Mouse (Mus musculus): ENCODE measurements around the gene Bbs12. TPM values are rescaled to one million over a fixed set of nuclear protein-coding genes. Genes with fewer than 3 reads are reported as not detected.

Gene Bbs12
- polyA plus RNA-seq, 1 experiment from 2014 or later = 8.4 TPM

DNA sequence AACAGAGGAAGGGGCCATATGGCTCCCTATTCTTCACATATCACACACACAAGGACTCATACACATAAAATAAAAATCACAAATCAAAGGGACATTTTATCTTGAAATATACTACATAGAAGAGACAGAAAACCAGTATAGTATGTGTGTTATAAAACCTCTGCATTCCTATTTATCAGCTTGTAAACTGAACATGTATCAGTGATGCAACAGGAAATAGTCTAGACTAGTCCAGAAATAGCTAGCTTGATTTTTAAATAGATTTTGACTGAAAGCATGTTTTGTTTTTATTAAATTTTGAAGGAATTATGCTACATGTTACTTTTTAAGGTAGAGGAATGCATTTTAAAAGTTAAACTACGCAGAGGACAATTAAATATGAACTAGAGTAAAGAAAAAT lies 17.6 kb downstream of the Bbs12 start:
- Histone ChIP-seq H3K27ac (no peak overlapping the region), H3K4me3 (no peak overlapping the region), H3K36me3 (no peaks in the 10 kb centered on the region), H3K4me1 (no peaks in the 10 kb centered on the region), H3K9me3 (no peaks in the 10 kb centered on the region), H3K27me3 (no peaks in the 10 kb centered on the region), H3K4me2 (replicated peaks) (no peak overlapping the region), H3K9ac (no peak overlapping the region)
- ATAC-seq (ENCODE audit: insufficient number of reproducible peaks, insufficient read depth, low FRiP score, low TSS enrichment) = no peak
- WGBS = 88% methylated on average over 1 of the region's 1 CpGs

DNA sequence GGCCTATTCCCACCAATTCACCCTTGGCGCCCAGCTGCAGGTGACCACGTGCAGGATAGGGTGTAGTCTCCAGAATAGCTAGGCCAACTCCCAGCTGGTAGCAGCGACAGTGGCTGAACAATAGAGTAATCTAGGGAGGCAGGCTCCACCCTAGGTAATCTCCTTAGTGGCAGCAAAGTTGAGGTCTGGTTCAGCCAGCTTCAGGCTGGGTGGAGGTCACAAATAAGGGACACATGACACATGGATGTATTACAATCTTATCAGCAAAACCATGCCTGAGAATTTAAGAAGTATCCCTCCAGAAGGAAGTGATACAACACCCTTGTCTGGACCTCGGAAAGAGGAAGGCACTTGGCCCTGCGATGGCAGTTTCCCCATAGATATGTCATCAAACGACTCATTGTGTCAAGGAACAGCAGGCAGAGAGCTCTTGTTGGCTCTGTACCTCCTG lies 19.7 kb downstream of the Bbs12 start:
- H3K36me3 ChIP-seq = no peaks in the 10 kb centered on the region
- H3K4me3 ChIP-seq = no peak overlapping the region
- no peaks in the 10 kb centered on the region for H3K9me3 ChIP-seq
- H3K4me2 ChIP-seq (replicated peaks) = no peak overlapping the region
- no peaks in the 10 kb centered on the region for H3K27me3 ChIP-seq
- no peaks in the 10 kb centered on the region for H3K4me1 ChIP-seq
- H3K9ac ChIP-seq = no peak overlapping the region
- WGBS = 70% methylated on average over 6 of the region's 6 CpGs
- no peak overlapping the region for H3K27ac ChIP-seq
- no peak for ATAC-seq (ENCODE audit: insufficient number of reproducible peaks, insufficient read depth, low FRiP score, low TSS enrichment)

DNA sequence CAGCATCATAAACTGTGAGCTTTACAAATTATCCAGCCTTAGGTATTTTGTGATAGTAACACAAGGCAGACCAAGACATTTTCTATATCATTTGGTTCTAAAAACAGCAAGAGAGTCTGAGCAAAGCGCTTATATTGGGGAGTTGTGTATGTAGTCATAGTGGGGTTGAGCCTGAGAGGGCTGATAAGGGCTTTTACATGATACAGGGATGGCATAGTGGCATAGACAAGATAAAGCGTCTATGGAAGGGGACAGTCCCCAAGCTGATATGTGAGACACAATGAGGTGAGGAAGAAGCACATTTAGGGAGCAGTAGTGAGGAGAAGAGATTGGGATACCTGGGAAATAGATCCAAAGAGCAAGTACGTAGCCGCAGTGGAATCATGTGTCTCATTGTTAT lies 21.7 kb downstream of the Bbs12 start:
- H3K4me2 ChIP-seq (replicated peaks) = no peak overlapping the region
- no peaks in the 10 kb centered on the region for H3K9me3 ChIP-seq
- no peak overlapping the region for H3K27ac ChIP-seq
- H3K4me3 ChIP-seq = no peak overlapping the region
- H3K36me3 ChIP-seq = no peaks in the 10 kb centered on the region
- H3K9ac ChIP-seq = no peak overlapping the region
- no peaks in the 10 kb centered on the region for H3K27me3 ChIP-seq
- no peak for ATAC-seq (ENCODE audit: insufficient number of reproducible peaks, insufficient read depth, low FRiP score, low TSS enrichment)
- H3K4me1 ChIP-seq = no peaks in the 10 kb centered on the region
- whole genome bisulfite sequencing = 90% methylated on average over 4 of the region's 4 CpGs

DNA sequence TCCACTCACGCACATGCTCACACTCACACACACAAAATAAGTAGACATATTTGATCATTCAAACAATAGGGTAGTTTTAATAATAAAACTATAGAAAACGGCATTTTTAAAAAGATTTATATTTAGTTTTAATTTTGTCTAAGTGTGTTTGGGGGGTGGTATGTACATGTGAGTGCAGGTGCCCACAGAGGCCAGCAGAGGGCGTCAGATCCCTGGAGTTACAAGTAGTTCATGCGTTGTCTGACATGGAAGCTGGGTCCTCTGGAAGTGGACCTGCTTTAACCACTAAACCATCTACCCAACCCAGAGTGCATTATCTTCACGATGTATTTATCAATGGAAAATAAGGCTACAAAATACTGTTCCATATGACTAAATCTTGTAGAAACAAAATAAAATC lies 28.8 kb downstream of the Bbs12 start:
- no peak for ATAC-seq (ENCODE audit: insufficient number of reproducible peaks, insufficient read depth, low FRiP score, low TSS enrichment)
- Histone ChIP-seq H3K4me3 (no peak overlapping the region), H3K9me3 (no peaks in the 10 kb centered on the region), H3K27ac (no peak overlapping the region), H3K4me2 (replicated peaks) (no peak overlapping the region), H3K27me3 (no peaks in the 10 kb centered on the region), H3K9ac (no peak overlapping the region), H3K36me3 (no peaks in the 10 kb centered on the region), H3K4me1 (no peaks in the 10 kb centered on the region)
- 55% methylated on average over 5 of the region's 5 CpGs for WGBS

DNA sequence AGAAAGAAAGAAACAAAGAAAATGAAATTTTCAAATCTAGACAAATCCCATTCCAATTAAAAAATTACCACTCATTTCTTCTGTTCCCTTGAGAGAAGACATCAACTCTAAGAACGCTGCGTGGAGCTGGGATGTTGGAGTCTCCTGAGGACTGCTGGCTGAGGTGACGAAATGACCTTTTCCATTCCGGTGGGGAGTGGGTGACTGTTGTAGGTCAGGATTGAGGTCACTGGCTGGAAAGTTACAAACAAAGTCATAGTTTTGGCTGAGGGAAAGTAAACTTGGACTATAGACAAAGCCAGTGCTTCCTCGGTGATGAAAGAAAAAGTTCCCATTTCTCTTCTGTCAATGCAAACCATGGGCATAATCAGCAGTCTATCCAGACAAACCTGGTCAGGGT lies 30.5 kb downstream of the Bbs12 start:
- H3K36me3 ChIP-seq = no peaks in the 10 kb centered on the region
- no peak overlapping the region for H3K4me3 ChIP-seq
- no peak overlapping the region for H3K4me2 ChIP-seq (replicated peaks)
- ATAC-seq (ENCODE audit: insufficient number of reproducible peaks, insufficient read depth, low FRiP score, low TSS enrichment) = no peak
- peaks cover 13% of the 10 kb centered on the region for H3K27me3 ChIP-seq
- H3K27ac ChIP-seq = no peak overlapping the region
- H3K4me1 ChIP-seq = peaks cover 1% of the 10 kb centered on the region; the same call in 1 of the 2 replicates
- no peak overlapping the region for H3K9ac ChIP-seq
- 54% methylated on average over 5 of the region's 5 CpGs for WGBS
- H3K9me3 ChIP-seq = no peaks in the 10 kb centered on the region

DNA sequence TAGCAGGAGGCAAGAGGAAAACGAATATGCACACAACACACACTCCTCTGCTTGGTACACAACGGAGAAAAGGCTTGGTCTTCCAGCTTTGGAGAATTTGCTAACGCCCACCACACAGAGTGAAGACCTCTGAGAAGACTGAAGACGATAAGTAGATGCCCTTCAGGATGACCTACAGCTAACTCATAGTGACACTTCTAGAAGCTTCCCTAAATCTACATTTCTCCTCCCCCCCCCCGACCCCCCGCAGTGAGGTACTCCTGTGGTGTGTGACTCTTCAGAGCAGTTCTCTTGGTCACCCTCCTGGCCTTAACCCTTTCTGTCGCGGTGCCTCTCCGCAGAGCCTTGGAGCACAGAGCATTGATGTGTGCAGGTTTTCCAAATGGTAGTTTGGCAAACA lies 35.3 kb downstream of the Bbs12 start:
- H3K36me3 ChIP-seq = no peaks in the 10 kb centered on the region
- 36% methylated on average over 9 of the region's 9 CpGs for WGBS
- no peak overlapping the region for H3K27ac ChIP-seq
- no peak overlapping the region for H3K9ac ChIP-seq
- ATAC-seq (ENCODE audit: insufficient number of reproducible peaks, insufficient read depth, low FRiP score, low TSS enrichment) = 0 out of 2 replicates have a peak, but pooled peaks have one; percentile 18
- peaks cover 36% of the 10 kb centered on the region for H3K27me3 ChIP-seq
- H3K4me1 ChIP-seq = peaks cover 12% of the 10 kb centered on the region
- peak overlapping the region; percentile 94 for H3K4me2 ChIP-seq (replicated peaks)
- H3K9me3 ChIP-seq = no peaks in the 10 kb centered on the region
- peak overlapping the region; percentile 69 for H3K4me3 ChIP-seq

DNA sequence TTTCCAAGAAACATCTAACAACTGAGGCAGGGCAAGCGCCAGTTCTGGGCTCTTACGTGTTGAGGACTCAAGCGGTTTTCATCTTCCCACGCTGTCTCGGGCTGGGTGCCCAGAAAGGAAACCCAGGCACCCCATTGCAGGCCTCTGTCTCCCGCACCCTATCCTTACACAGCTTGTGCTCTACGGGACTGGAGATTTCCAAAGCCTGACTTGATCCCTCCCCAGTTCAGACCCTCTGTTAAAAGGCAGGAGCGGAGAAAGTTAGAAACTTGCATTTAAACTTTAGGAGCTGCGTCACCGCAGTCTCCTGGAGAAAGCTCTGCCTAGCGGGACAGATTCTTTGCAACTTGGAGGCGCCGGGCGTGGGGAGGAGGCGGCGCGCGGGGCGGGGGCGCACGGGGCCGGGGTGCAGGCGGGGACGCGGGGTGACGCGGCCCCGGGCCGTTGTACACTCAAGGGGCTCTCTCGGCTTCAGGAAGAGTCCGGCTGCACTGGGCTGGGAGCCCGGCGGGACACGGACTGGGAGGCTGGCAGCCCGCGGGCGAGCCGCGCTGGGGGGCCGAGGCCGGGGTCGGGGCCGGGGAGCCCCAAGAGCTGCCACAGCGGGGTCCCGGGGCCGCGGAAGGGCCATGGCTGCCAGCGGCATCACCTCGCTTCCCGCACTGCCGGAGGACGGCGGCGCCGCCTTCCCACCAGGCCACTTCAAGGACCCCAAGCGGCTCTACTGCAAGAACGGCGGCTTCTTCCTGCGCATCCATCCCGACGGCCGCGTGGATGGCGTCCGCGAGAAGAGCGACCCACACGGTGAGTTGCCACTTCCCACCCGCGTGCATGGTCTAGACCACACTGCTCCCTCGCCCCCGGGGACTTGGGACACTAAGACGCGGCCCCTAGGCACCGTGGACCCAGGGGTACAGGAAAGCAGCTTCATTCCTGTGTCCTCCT lies 36.1 kb downstream of the Bbs12 start, which contains the start of gene Fgf2:
Gene Fgf2 (plus strand): TSS at position 126 of the 945 bp plus-strand sequence.
- ATAC-seq (ENCODE audit: insufficient number of reproducible peaks, insufficient read depth, low FRiP score, low TSS enrichment) = peak; percentile 64
- Histone ChIP-seq H3K27ac (no peak within 1 kb of the TSS), H3K9ac (peak within 1 kb of the TSS; percentile 78), H3K4me1 (peaks cover 12% of the 10 kb centered on the region), H3K4me3 (peak within 1 kb of the TSS; percentile 69), H3K36me3 (no peaks in the 10 kb centered on the region), H3K27me3 (peaks cover 36% of the 10 kb centered on the region), H3K4me2 (replicated peaks) (peak within 1 kb of the TSS; percentile 94), H3K9me3 (no peaks in the 10 kb centered on the region)
- WGBS = 1% methylated on average over 72 of the region's 75 CpGs

DNA sequence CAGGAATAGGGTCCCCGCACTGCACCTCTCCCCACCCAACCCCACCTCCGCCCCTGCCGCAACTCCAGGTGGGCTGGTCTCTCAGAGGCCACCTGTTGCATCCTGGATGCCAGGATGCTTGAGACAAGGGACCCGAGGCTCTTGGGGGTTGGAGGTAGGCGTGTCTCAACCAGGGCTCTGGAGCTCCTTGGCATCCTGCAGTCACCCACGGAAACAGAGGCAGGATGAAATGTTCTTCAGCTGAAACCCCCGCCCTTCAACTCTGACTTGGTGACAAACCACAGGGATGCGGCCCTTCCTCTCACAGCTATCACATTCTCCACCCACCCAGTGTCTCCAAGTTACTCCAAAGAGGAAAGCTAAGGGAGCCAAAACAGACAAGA lies 36.8 kb downstream of the Bbs12 start:
- Histone ChIP-seq H3K4me1 (peaks cover 17% of the 10 kb centered on the region), H3K9me3 (no peaks in the 10 kb centered on the region), H3K27ac (no peak overlapping the region), H3K27me3 (peaks cover 36% of the 10 kb centered on the region), H3K4me2 (replicated peaks) (peak overlapping the region; percentile 94), H3K9ac (peak overlapping the region; percentile 78), H3K36me3 (no peaks in the 10 kb centered on the region), H3K4me3 (peak overlapping the region; percentile 69)
- ATAC-seq (ENCODE audit: insufficient number of reproducible peaks, insufficient read depth, low FRiP score, low TSS enrichment) = no peak
- 9% methylated on average over 8 of the region's 8 CpGs for WGBS

DNA sequence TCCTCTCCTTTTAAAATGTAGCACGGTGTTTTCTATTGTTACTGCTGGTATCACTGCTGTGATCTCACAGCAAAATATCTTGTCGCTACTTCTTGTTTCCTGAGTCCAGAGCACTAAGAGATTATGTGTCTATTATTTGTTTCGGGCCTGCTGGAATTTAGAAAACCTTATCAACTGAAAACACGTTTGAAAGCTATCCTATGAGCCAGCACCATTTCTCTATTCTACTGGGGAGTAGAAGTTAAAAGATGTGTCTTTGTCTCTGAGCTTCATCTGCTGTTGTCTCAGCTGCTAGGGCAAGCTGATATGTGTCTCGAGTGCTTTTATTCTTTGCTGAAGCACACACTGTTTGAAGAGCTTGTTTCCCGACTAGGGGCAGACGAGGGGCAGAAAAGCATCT lies 38.0 kb downstream of the Bbs12 start:
- no peak for ATAC-seq (ENCODE audit: insufficient number of reproducible peaks, insufficient read depth, low FRiP score, low TSS enrichment)
- Histone ChIP-seq H3K9ac (no peak overlapping the region), H3K4me2 (replicated peaks) (no peak overlapping the region), H3K4me1 (peaks cover 21% of the 10 kb centered on the region), H3K9me3 (no peaks in the 10 kb centered on the region), H3K27me3 (peaks cover 36% of the 10 kb centered on the region), H3K36me3 (no peaks in the 10 kb centered on the region), H3K4me3 (no peak overlapping the region), H3K27ac (no peak overlapping the region)
- WGBS = 63% methylated on average over 7 of the region's 7 CpGs

DNA sequence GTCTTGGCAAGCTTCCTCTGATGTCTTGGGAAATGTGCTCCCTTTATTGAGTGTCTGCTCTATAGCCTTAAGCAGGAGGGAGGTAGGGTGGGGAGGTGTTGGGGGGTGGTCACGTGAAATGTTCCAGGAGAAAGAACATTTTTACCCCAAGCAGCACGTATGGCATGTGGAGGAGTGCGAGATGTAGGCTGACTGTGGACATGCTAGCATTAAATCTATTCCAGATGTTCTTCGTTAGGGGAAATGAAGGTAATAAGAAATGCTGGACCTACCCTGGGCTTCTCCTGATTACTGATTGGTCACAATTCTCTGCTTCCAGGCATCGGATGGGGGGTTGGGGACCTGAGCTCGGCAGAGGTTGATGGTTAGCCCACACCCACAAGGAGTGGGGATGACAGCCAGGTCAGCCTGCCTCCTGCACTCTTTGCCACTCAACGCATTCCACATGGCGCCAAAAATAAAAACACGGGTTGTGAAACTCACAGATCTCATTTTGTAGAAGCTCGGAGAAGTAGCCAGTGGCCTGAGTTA lies 41.7 kb downstream of the Bbs12 start:
- peak; percentile 80 for ATAC-seq (ENCODE audit: insufficient number of reproducible peaks, insufficient read depth, low FRiP score, low TSS enrichment)
- peak overlapping the region; percentile 60 for H3K27ac ChIP-seq

DNA sequence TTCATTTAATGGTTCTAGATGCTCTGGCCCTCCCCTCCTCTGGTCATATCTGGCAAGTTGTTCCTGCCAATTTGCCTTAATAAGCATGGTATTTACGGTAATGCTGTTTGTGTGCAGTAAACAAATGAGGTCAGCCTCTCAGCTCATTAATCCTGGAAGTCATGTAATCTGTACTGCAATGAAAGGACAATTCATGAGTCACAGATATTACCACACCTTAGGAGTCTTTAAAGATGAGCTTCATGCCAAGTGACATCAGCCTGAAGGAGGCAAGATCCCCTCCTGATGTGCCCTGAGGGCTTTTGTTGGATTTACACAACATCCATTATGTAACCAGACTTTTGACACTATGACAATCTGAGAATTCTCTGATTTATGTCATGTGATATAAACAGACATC lies 42.4 kb downstream of the Bbs12 start:
- 82% methylated on average over 1 of the region's 1 CpGs for WGBS
- H3K27ac ChIP-seq = peak overlapping the region; percentile 60
- H3K4me3 ChIP-seq = no peak overlapping the region
- H3K9ac ChIP-seq = no peak overlapping the region
- H3K4me2 ChIP-seq (replicated peaks) = no peak overlapping the region
- H3K9me3 ChIP-seq = no peaks in the 10 kb centered on the region
- H3K27me3 ChIP-seq = peaks cover 9% of the 10 kb centered on the region
- no peak for ATAC-seq (ENCODE audit: insufficient number of reproducible peaks, insufficient read depth, low FRiP score, low TSS enrichment)
- H3K36me3 ChIP-seq = no peaks in the 10 kb centered on the region
- peaks cover 13% of the 10 kb centered on the region for H3K4me1 ChIP-seq

More for the DNA sequence above, 41.7 kb downstream of the Bbs12 start:
- Histone ChIP-seq H3K36me3 (no peaks in the 10 kb centered on the region), H3K27me3 (peaks cover 17% of the 10 kb centered on the region), H3K4me3 (no peak overlapping the region), H3K9ac (no peak overlapping the region), H3K4me2 (replicated peaks) (no peak overlapping the region), H3K9me3 (no peaks in the 10 kb centered on the region), H3K4me1 (peaks cover 17% of the 10 kb centered on the region)
- 39% methylated on average over 10 of the region's 10 CpGs for WGBS

DNA sequence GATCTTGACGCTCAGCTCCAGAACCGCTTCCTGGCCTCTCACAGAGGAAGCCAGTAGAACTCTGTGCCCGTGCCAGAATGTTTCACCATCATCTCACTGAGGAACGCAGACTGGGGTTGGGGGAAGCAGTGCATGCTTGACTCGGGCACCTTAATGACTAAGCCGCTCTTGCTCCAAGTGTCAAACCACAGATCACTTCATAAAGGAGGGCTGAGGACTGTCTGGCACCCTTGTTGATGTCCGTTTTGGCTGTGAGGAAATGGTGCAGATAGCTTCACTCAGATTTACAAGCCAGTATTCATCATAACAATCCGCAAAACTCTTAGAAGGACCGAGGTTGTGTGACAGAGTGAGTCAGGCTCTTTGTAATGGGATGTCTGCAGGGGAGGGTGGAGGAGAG lies 48.4 kb downstream of the Bbs12 start:
- no peak overlapping the region for H3K4me2 ChIP-seq (replicated peaks)
- no peak for ATAC-seq (ENCODE audit: insufficient number of reproducible peaks, insufficient read depth, low FRiP score, low TSS enrichment)
- H3K36me3 ChIP-seq = no peaks in the 10 kb centered on the region
- H3K9me3 ChIP-seq = no peaks in the 10 kb centered on the region
- 84% methylated on average over 9 of the region's 9 CpGs for WGBS
- no peak overlapping the region for H3K27ac ChIP-seq
- H3K4me1 ChIP-seq = peaks cover 4% of the 10 kb centered on the region; the same call in 1 of the 2 replicates
- no peak overlapping the region for H3K9ac ChIP-seq
- no peaks in the 10 kb centered on the region for H3K27me3 ChIP-seq
- H3K4me3 ChIP-seq = no peak overlapping the region
